Mouse (Mus musculus) MEL (cell line): Measurements from ENCODE around the gene Csmd2. TPM values are rescaled to one million over a fixed set of nuclear protein-coding genes. Genes with fewer than 3 reads are reported as not detected.

Source experiments
- DNase-seq: peaks from one replicate; pipeline ENCODE4 v3.0.0; 2011; ENCODE audit warnings: low read depth, low spot score
- H3K27ac ChIP-seq: 2 replicates; pipeline ENCODE4 v1.5.1; 2012; ENCODE audit warnings: low read depth, mild to moderate bottlenecking, control low read depth, low read length, moderate library complexity; ENCODE audit not compliant: control insufficient read depth
- H3K27me3 ChIP-seq, 2 experiments: fragments of 150-350 bp in 1 of 2; sonication (generic) in 1 of 2; 2 replicates each; pipeline ENCODE4 v1.6.1; 2012; ENCODE audit warnings: low read length in 2 of 2, mild to moderate bottlenecking in 2 of 2, improper control_type of control experiment in 1 of 2, moderate library complexity in 1 of 2; ENCODE audit not compliant: insufficient read depth in 2 of 2, control insufficient read depth in 1 of 2
- H3K36me3 ChIP-seq, 2 experiments: 2 replicates each; pipeline ENCODE4 v1.6.1; 2012 to 2014; ENCODE audit warnings: low read length in 2 of 2, improper control_type of control experiment in 1 of 2, inconsistent platforms in 1 of 2, mild to moderate bottlenecking in 1 of 2; ENCODE audit not compliant: insufficient read depth in 2 of 2, control insufficient read depth in 1 of 2
- H3K4me1 ChIP-seq, 2 experiments: fragments of 150-350 bp in 1 of 2; sonication (generic) in 1 of 2; 2 replicates each; pipeline ENCODE4 v1.6.1; 2012; ENCODE audit warnings: low read length in 2 of 2, improper control_type of control experiment in 1 of 2, mild to moderate bottlenecking in 1 of 2; ENCODE audit not compliant: insufficient read depth in 2 of 2, control insufficient read depth in 1 of 2
- H3K4me3 ChIP-seq, 2 experiments: fragments of 150-350 bp in 1 of 2; sonication (generic) in 1 of 2; 2 replicates each; pipeline ENCODE4 v1.5.1; 2012; ENCODE audit warnings: low read depth in 2 of 2, low read length in 2 of 2, mild to moderate bottlenecking in 2 of 2, moderate library complexity in 2 of 2, control low read depth in 1 of 2, improper control_type of control experiment in 1 of 2; ENCODE audit not compliant: control insufficient read depth in 1 of 2, insufficient read depth in 1 of 2
- H3K79me2 ChIP-seq: 2 replicates; pipeline ENCODE4 v1.6.1; 2012; ENCODE audit warnings: mild to moderate bottlenecking, low read length, moderate library complexity; ENCODE audit not compliant: control insufficient read depth, poor library complexity, insufficient read depth
- H3K9ac ChIP-seq: 2 replicates; pipeline ENCODE4 v1.6.1; 2012; ENCODE audit warnings: low read depth, mild to moderate bottlenecking, control low read depth, low read length, moderate library complexity; ENCODE audit not compliant: control insufficient read depth, poor library complexity, severe bottlenecking
- H3K9me3 ChIP-seq: fragments of 150-350 bp; sonication (generic); replicated peaks from 2 replicates; pipeline ENCODE4 v1.6.1; 2012; ENCODE audit warnings: mild to moderate bottlenecking, low read length, improper control_type of control experiment, moderate library complexity; ENCODE audit not compliant: insufficient read depth
- BHLHE40 ChIP-seq: IDR thresholded peaks from 2 replicates; pipeline ENCODE4 v1.6.1; 2012; ENCODE audit warnings: low read depth, mild to moderate bottlenecking, inconsistent platforms, low read length, improper control_type of control experiment, borderline replicate concordance
- CHD1 ChIP-seq: IDR thresholded peaks from 2 replicates; pipeline ENCODE4 v1.6.1; 2012; ENCODE audit warnings: low read depth, mild to moderate bottlenecking, inconsistent platforms, low read length, improper control_type of control experiment
- ELF1 ChIP-seq: IDR thresholded peaks from 2 replicates; pipeline ENCODE4 v1.6.1; 2014; ENCODE audit warnings: low read depth, mild to moderate bottlenecking, inconsistent platforms, low read length, improper control_type of control experiment, moderate library complexity
- ETS1 ChIP-seq: IDR thresholded peaks from 2 replicates; pipeline ENCODE4 v1.6.1; 2012; ENCODE audit warnings: low read depth, mild to moderate bottlenecking, inconsistent platforms, low read length, improper control_type of control experiment, moderate library complexity
- JUND ChIP-seq: IDR thresholded peaks from 2 replicates; pipeline ENCODE4 v1.6.1; 2011; ENCODE audit warnings: low read depth, mild to moderate bottlenecking, improper control_type of control experiment, low read length
- MAZ ChIP-seq: IDR thresholded peaks from 2 replicates; pipeline ENCODE4 v1.6.1; 2012; ENCODE audit warnings: low read depth, mild to moderate bottlenecking, inconsistent platforms, low read length, improper control_type of control experiment
- MEF2A ChIP-seq: IDR thresholded peaks from 2 replicates; pipeline ENCODE4 v1.6.1; 2014; ENCODE audit warnings: low read depth, mild to moderate bottlenecking, inconsistent platforms, low read length, improper control_type of control experiment; ENCODE audit not compliant: poor library complexity, insufficient replicate concordance, severe bottlenecking; ENCODE audit errors: extremely low read depth
- MXI1 ChIP-seq: IDR thresholded peaks from 2 replicates; pipeline ENCODE4 v1.6.1; 2011; ENCODE audit warnings: mild to moderate bottlenecking, low read depth, low read length, improper control_type of control experiment
- NELFE ChIP-seq: IDR thresholded peaks from 2 replicates; pipeline ENCODE4 v1.6.1; 2011; ENCODE audit warnings: low read depth, low read length, improper control_type of control experiment
- NRF1 ChIP-seq: IDR thresholded peaks from 2 replicates; pipeline ENCODE4 v1.6.1; 2014; ENCODE audit warnings: low read depth, mild to moderate bottlenecking, inconsistent platforms, low read length, improper control_type of control experiment, moderate library complexity; ENCODE audit not compliant: poor library complexity, insufficient read depth, severe bottlenecking
- POLR2AphosphoS2 ChIP-seq: IDR thresholded peaks from 2 replicates; pipeline ENCODE4 v1.6.1; 2011; ENCODE audit warnings: low read length, improper control_type of control experiment
- RAD21 ChIP-seq: IDR thresholded peaks from 2 replicates; pipeline ENCODE4 v1.6.1; 2011; ENCODE audit warnings: mild to moderate bottlenecking, low read depth, low read length, improper control_type of control experiment
- SMC3 ChIP-seq: IDR thresholded peaks from 2 replicates; pipeline ENCODE4 v1.6.1; 2011; ENCODE audit warnings: low read depth, low read length, improper control_type of control experiment
- TBP ChIP-seq: IDR thresholded peaks from 2 replicates; pipeline ENCODE4 v1.8.0; 2011; ENCODE audit warnings: low read depth, low read length, improper control_type of control experiment
- TCF12 ChIP-seq: IDR thresholded peaks from 2 replicates; pipeline ENCODE4 v1.6.1; 2014; ENCODE audit warnings: low read depth, mild to moderate bottlenecking, inconsistent platforms, low read length, improper control_type of control experiment, moderate library complexity
- ZNF384 ChIP-seq: IDR thresholded peaks from 2 replicates; pipeline ENCODE4 v1.6.1; 2012; ENCODE audit warnings: low read depth, mild to moderate bottlenecking, inconsistent platforms, low read length, improper control_type of control experiment
- polyA plus RNA-seq, 2 experiments: library from polyadenylated mRNA; stranded (reverse) in 1 of 2; unstranded in 1 of 2; fragments of >175 nt in 1 of 2; fragments of >200 nt in 1 of 2; gene quantifications; 2 replicates each; pipeline versions ENCODE4 v1.2.1 to v1.2.4; 2012; ENCODE audit warnings: low replicate concordance in 2 of 2, low read depth in 1 of 2; ENCODE audit not compliant: insufficient read length in 2 of 2, insufficient read depth in 1 of 2, missing spikeins in 1 of 2
- total RNA-seq: library from RNA; depleted of rRNA; stranded (reverse); fragments of 300-350 nt; gene quantifications from 2 replicates; pipeline ENCODE4 v1.2.3, GENCODE M21; 2012

Csmd2 gene
- total and polyA plus RNA-seq, 3 experiments, result not detected

DNA sequence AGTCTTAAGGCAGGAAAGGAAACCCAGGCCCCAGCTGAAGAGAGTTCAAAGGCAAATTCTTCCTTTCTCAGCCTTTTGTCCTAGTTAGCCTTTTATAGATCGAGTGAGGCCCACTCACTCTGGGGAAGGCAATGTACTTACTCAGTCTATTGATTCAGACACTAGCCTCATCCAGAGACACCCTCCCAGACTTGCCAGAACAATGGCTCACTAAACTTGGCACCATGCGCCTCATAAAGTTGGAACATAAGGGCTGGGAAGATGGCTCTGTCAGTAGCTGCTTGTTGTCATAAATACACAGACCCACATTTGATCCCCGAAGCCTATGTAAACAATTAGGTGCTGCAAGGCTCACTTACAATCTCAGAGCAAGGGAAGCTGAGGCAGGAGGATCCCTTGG is 104.3 kb downstream of the Csmd2 start:
- Histone ChIP-seq H3K36me3 (no peaks in the 10 kb centered on the region), H3K9me3 (no peaks in the 10 kb centered on the region), H3K4me3 (no peak overlapping the region), H3K27ac (no peak overlapping the region), H3K27me3 (no peaks in the 10 kb centered on the region), H3K79me2 (no peaks in the 10 kb centered on the region), H3K9ac (no peak overlapping the region), H3K4me1 (no peaks in the 10 kb centered on the region)
- TF ChIP-seq NRF1 (no peak), RAD21 (no peak), SMC3 (no peak), TBP (no peak), BHLHE40 (no peak), POLR2AphosphoS2 (no peak), ELF1 (no peak), JUND (no peak), TCF12 (no peak), MXI1 (no peak), MEF2A (no peak), MAZ (no peak), NELFE (no peak)
- no peak for DNase-seq

DNA sequence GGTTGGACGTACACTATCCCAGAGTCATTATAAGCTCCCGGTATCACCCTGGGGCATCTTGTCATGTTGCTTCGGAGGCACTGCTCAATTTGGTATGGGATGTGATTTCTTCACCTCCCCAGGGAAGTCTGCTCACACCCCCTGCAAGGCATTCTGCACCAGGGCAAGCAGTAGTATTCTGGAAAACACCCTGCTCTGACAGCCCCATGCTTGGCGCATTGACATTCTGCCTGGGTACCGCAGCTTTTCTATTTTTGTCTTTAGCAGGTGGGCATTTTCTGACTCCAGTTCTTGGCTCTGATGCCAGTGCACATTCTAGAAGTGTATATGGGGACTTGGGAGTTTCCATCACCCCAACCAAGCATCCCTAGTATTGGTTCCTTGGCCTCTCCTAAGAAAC is 111.9 kb downstream of the Csmd2 start:
- no peaks in the 10 kb centered on the region for H3K4me1 ChIP-seq
- H3K9ac ChIP-seq, result no peak overlapping the region
- TF ChIP-seq CHD1 (no peak), ETS1 (no peak), ZNF384 (no peak), JUND (no peak), MEF2A (no peak), NRF1 (no peak), TCF12 (no peak), SMC3 (no peak)
- TF ChIP-seq, all 39 proteins: peak for 0
- Histone ChIP-seq H3K9me3 (no peaks in the 10 kb centered on the region), H3K4me3 (no peak overlapping the region), H3K27me3 (no peaks in the 10 kb centered on the region), H3K36me3 (no peaks in the 10 kb centered on the region), H3K79me2 (no peaks in the 10 kb centered on the region), H3K27ac (no peak overlapping the region)
- DNase-seq, result no peak
